Mouse (Mus musculus) intestine, embryonic 16.5 days (tissue): ENCODE results near the gene 4930451I11Rik. TPM values are rescaled to one million over a fixed set of nuclear protein-coding genes. Genes with fewer than 3 reads are reported as not detected.

Experiments used
- ATAC-seq: fragments of 200-750 bp; cut with Nextera tagmentation; 2 replicates; pipeline ENCODE4 v1.8.0; 2017; ENCODE audit warnings: moderate TSS enrichment, moderate library complexity
- H3K27ac ChIP-seq: fragments of 300-500 bp; sonication (generic); 2 replicates; pipeline ENCODE4 v1.5.1; 2014; ENCODE audit warnings: mild to moderate bottlenecking, low read length
- H3K27me3 ChIP-seq: fragments of 300-500 bp; sonication (generic); replicated peaks from 2 replicates; pipeline ENCODE4 v1.6.1; 2014; ENCODE audit warnings: low read length, control low read depth, mixed read lengths; ENCODE audit not compliant: control insufficient read depth, insufficient read depth
- H3K36me3 ChIP-seq: fragments of 300-500 bp; sonication (generic); 2 replicates; pipeline ENCODE4 v1.6.1; 2014; ENCODE audit warnings: low read length, control low read depth; ENCODE audit not compliant: control insufficient read depth, insufficient read depth
- H3K4me1 ChIP-seq: fragments of 300-500 bp; sonication (generic); 2 replicates; pipeline ENCODE4 v1.6.1; 2014; ENCODE audit warnings: low read length, control low read depth, mixed read lengths; ENCODE audit not compliant: control insufficient read depth, insufficient read depth
- H3K4me2 ChIP-seq: fragments of 300-500 bp; sonication (generic); 2 replicates; pipeline ENCODE4 v1.6.1; 2014; ENCODE audit warnings: low read depth, low read length, control low read depth
- H3K4me3 ChIP-seq: fragments of 300-500 bp; sonication (generic); 2 replicates; pipeline ENCODE4 v1.5.1; 2014; ENCODE audit warnings: mild to moderate bottlenecking, low read length
- H3K9ac ChIP-seq: fragments of 300-500 bp; sonication (generic); 2 replicates; pipeline ENCODE4 v1.6.1; 2014; ENCODE audit warnings: low read depth, low read length
- H3K9me3 ChIP-seq: fragments of 300-500 bp; sonication (generic); 2 replicates; pipeline ENCODE4 v1.6.1; 2016; ENCODE audit warnings: low read length, control low read depth; ENCODE audit not compliant: control insufficient read depth
- WGBS: fragments of 180-500 bp; shearing (Covaris S2); extraction: QIAGEN DNeasy Blood & Tissue Kit; methylation state at CpG from one replicate; pipeline ENCODE4 v1.1.7; 2014; 5-methylcytosine and 5-hydroxymethylcytosine counted together
- polyA plus RNA-seq: library from polyadenylated mRNA; unstranded; fragments of >200 nt; fragmentation: Nextera tagmentation; extraction: Ambion mirVana; gene quantifications from 2 replicates; pipeline ENCODE4 v1.2.1, GENCODE M21; 2015

The 4930451I11Rik gene
- polyA plus RNA-seq, 1 experiment from 2014 or later, result not detected

DNA sequence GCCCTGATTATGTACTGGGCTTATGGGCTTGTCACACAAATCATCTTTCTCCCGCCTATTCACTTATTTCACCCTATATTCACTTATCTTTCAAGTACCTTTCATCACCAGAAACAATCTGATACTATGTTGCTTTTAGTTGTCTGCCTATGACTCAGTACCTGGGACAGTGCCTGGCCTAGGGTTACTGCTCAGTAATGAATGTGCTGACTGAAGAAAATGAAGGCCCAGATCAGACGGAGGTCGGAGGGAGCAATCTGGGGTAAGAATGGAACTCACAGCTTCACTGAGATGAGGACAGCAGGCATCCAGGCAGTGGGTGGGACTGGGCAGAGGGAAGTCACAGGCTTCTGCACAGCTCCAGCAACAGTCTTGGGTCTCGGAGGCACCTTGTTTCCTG, 24.0 kb downstream of the 4930451I11Rik start:
- Histone ChIP-seq H3K27me3 (no peaks in the 10 kb centered on the region), H3K36me3 (no peaks in the 10 kb centered on the region), H3K27ac (no peak overlapping the region), H3K4me1 (peaks cover 14% of the 10 kb centered on the region), H3K9ac (peak overlapping the region; percentile 79), H3K4me2 (0 out of 2 replicates have a peak overlapping the region, but pooled peaks have one; percentile 95), H3K4me3 (no peak overlapping the region), H3K9me3 (no peaks in the 10 kb centered on the region)
- WGBS, result 70% methylated on average over 4 of the region's 4 CpGs
- no peak; the same call in 1 of the 2 replicates for ATAC-seq

DNA sequence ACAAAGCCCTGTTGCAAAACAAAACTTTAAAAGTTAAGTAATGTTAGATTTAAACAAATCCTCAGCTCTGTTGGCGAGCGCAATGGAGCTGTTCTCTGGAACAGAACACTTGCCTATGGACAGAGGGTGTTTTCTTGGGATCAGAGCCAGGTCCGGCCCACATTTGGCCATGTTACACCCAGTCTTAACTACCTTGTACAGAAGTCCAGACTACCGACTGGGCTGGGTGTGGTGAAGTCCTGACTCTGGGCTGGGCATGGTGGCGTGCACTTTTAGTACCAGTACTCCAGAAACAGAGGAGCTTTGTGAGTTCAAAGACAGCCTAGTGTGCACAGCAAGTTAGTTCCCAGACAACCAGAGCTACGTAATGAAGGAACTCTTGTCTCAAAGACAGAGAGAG, 24.5 kb downstream of the 4930451I11Rik start:
- Histone ChIP-seq H3K27me3 (no peaks in the 10 kb centered on the region), H3K9me3 (no peaks in the 10 kb centered on the region), H3K4me1 (peaks cover 14% of the 10 kb centered on the region), H3K4me3 (no peak overlapping the region), H3K9ac (no peak overlapping the region), H3K36me3 (no peaks in the 10 kb centered on the region), H3K4me2 (no peak overlapping the region), H3K27ac (no peak overlapping the region)
- ATAC-seq, result peak; percentile 39; the same call in 1 of the 2 replicates
- WGBS, result 66% methylated on average over 6 of the region's 6 CpGs

DNA sequence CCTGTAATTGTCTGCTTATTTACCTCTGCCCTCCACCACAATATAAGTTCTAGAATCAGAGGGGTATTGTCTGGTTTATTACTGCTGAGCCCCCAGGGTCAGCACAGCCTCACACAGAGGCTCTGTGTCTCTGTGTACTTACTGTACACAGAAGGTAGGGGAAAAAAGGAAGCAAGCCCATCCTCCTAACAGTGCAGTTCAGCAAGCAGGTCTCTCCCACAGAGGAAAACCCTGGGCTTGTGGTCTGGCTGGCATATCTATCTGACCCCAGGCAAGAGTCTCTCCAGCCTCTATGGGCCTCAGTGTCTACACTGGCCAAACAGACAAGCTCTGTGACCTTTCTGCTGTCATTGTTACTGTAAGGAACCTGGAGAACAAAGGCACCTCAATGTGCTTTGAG, 27.7 kb downstream of the 4930451I11Rik start:
- Histone ChIP-seq H3K27ac (no peak overlapping the region), H3K4me2 (no peak overlapping the region), H3K27me3 (no peaks in the 10 kb centered on the region), H3K9me3 (no peaks in the 10 kb centered on the region), H3K4me1 (peaks cover 26% of the 10 kb centered on the region), H3K9ac (no peak overlapping the region), H3K36me3 (no peaks in the 10 kb centered on the region), H3K4me3 (no peak overlapping the region)
- no peak for ATAC-seq

DNA sequence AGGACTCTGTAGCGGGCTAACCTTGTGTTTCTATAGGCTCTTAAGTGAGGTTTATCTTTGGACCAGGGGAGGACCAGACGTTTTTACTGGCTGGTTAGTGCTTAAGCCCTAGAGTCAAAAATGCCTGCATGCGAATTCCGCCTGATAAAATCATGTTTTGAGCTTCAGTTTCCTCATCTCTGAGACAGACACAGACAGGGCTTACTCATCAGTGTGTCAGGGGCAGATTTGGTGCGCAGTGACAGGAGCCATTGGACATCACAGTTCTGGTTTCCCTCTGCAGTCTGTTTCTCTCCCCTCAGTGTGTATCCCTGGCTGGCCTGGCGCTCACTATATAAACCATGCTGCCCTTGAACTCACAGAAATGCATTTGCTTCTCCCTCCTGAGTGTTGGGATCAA, 28.3 kb downstream of the 4930451I11Rik start:
- H3K9me3 ChIP-seq, result no peaks in the 10 kb centered on the region
- no peak overlapping the region for H3K27ac ChIP-seq
- H3K4me2 ChIP-seq, result no peak overlapping the region
- H3K36me3 ChIP-seq, result no peaks in the 10 kb centered on the region
- no peak overlapping the region for H3K4me3 ChIP-seq
- no peaks in the 10 kb centered on the region for H3K27me3 ChIP-seq
- ATAC-seq, result no peak
- H3K4me1 ChIP-seq, result peaks cover 22% of the 10 kb centered on the region
- H3K9ac ChIP-seq, result no peak overlapping the region
- whole genome bisulfite sequencing, result 71% methylated on average over 6 of the region's 6 CpGs

DNA sequence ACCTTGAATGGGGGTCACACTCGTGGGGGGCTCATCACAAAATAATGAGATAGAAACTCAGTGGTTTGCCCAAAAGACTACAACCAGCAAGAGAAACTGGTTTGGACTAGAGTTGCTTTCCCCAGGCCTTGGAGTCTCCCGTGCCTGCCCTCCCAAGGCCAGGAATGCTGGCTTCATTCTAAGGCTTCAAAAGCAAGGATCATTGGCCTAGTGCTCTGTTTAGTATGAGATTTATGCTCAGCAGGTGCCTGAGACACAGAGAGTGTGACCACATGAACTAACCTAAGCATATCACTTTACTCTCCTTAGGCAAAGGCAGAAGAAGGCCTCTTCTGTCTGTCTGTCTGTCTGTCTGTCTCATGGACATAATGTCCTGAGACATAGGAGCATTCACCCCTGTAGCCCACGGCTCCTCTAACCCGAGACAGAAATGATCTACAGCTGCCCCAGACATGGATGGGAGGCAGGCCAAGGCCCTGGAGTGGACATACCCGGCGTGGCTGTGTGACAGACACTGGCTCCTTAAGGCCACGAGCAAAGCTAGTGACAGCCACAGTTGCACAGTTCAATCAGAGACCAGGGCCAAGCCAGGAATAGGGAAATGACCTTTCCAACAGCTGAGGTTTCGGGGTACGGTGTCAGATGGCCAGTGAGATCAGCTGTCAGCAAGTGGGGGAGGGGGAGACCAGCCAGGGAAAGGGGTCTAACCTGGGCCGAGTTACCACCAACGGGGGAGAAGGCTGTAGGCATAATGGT, 29.1 kb downstream of the 4930451I11Rik start:
- 85% methylated on average over 11 of the region's 11 CpGs for WGBS
- Histone ChIP-seq H3K4me3 (no peak overlapping the region), H3K36me3 (no peaks in the 10 kb centered on the region), H3K4me1 (peaks cover 19% of the 10 kb centered on the region), H3K4me2 (no peak overlapping the region), H3K9me3 (no peaks in the 10 kb centered on the region), H3K27ac (no peak overlapping the region), H3K27me3 (no peaks in the 10 kb centered on the region), H3K9ac (no peak overlapping the region)
- ATAC-seq, result no peak

DNA sequence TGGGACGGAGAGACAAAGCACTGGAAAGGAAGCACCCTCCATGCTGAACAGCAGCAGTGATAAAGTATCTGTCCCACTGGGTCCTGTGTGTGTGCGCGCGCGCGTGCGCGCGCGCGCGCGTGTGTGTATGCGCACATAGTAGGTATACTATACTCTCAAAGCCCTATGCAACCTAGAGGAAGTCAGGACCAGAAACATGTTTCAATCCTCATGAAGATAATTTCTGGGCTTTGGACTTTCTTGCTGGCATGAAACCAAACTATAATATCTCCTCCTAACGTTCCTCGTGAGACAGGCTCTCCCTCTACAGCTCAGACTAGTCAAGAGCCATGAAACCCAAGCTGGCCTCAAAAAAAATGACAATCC, 30.4 kb downstream of the 4930451I11Rik start:
- H3K4me3 ChIP-seq, result no peak overlapping the region
- peaks cover 31% of the 10 kb centered on the region for H3K4me1 ChIP-seq
- H3K36me3 ChIP-seq, result peaks cover 10% of the 10 kb centered on the region
- no peaks in the 10 kb centered on the region for H3K27me3 ChIP-seq
- no peak overlapping the region for H3K27ac ChIP-seq
- no peak for ATAC-seq
- peak overlapping the region; percentile 77; the same call in 1 of the 2 replicates for H3K9ac ChIP-seq
- H3K9me3 ChIP-seq, result no peaks in the 10 kb centered on the region
- WGBS, result 90% methylated on average over 16 of the region's 16 CpGs
- H3K4me2 ChIP-seq, result no peak overlapping the region

DNA sequence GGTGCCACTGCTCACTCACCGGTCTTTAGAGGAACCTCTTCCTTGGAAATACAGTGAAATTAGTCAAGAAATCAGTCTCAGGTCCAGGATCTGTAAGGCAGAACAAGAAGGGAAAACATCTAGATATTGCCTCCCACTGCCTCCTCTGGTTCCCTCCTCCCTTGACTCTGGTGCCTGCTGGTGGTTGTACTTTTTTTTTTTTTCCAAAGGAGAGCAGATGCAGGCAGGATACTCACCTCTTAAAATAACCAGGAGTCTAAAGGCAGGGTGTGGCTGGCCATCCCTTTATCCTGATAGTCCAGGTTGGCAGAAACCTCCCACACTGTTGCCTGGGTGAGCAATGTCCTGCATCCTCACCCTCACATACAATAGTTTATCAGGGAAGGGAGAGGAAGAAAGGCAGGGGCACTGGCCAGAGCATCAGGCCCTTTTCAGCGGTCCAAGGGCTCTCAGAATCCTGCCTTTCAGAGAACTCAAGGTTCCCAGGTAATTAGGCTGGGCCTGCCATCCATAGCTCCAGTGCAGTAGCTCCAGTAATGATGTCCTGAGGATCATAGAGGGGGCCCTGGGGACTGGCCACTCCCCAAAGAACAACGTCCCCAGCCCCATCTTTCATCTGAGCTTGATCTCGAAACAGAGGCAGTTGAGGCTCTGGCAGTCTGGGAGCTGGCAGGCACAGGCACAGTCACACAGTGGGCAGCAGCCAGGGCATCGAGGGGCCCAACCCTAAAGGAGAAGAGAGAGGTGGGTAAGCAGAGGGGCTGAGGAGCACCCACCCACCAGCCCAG, 31.0 kb downstream of the 4930451I11Rik start:
- peak overlapping the region; percentile 88 for H3K4me3 ChIP-seq
- H3K27ac ChIP-seq, result peak overlapping the region; percentile 99
- no peak for ATAC-seq
- peaks cover 11% of the 10 kb centered on the region for H3K36me3 ChIP-seq
- no peaks in the 10 kb centered on the region for H3K27me3 ChIP-seq
- 66% methylated on average over 5 of the region's 5 CpGs for WGBS
- H3K4me2 ChIP-seq, result peak overlapping the region; percentile 76
- no peaks in the 10 kb centered on the region for H3K9me3 ChIP-seq
- peaks cover 32% of the 10 kb centered on the region for H3K4me1 ChIP-seq
- H3K9ac ChIP-seq, result peak overlapping the region; percentile 77

DNA sequence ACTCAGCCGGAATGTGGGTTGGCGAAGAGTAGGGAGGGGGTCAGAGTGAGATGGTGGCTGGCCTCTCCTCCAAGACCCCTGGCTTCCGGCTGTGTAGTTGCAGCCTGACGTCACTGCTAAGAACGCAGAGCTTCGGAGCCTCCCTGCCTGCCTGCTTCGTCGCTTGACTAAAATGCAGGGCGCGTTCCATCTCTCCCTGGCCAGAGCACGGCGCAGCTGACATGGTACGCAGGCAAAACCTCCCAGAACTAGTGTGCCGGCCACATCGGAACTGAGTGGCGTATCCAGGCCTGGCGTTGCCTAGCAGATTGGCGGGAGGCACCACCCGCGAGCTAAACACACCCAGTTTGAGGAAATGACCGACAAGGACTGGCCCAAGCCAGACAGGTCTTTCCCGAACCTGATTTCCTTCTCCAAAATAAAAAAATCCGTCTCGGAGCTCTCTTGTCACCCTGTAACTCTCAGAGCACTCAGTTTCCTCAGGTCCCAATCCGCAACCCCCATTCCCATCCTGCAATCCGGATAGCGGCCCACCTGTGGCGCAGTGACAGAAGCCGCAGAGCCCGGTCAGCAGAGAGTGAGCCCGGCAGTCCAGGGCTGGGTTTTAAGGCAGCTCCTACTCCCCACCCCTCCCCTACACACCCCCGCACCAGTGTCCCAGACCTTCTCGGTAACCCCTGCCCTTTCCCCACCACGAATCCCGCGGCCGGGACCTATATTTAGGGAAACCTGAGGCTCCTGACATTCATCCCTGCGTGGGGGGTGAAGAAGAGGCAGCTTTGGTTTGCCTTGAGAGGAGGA, 31.8 kb downstream of the 4930451I11Rik start:
- peaks cover 11% of the 10 kb centered on the region for H3K36me3 ChIP-seq
- no peaks in the 10 kb centered on the region for H3K27me3 ChIP-seq
- H3K4me1 ChIP-seq, result peaks cover 32% of the 10 kb centered on the region
- H3K27ac ChIP-seq, result peak overlapping the region; percentile 99
- H3K4me2 ChIP-seq, result peak overlapping the region; percentile 76
- peak overlapping the region; percentile 77 for H3K9ac ChIP-seq
- peak; percentile 87 for ATAC-seq
- peak overlapping the region; percentile 88 for H3K4me3 ChIP-seq
- 3% methylated on average over 38 of the region's 38 CpGs for WGBS
- H3K9me3 ChIP-seq, result no peaks in the 10 kb centered on the region

DNA sequence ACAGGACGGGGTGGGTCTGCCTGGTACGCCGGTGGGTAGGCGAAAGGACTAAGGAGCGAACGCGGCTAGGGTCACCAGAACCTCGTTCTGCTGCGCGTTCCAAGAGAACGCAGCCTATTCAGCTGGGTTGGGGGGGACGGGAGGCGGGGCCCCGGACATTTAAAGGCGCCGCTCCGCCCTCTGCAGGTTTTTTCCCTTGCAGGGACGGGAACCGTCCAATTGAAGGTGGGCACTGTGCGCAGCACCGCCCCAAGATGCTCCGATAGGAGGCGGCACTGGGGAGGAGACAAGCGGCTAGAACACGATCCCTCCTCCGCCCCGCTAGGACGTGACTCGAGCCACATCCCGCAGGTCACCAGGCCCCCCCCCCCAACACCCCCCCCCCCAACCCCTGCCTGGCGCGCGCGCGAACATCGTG, 32.4 kb downstream of the 4930451I11Rik start:
- peaks cover 32% of the 10 kb centered on the region for H3K4me1 ChIP-seq
- under 1% methylated on average over 31 of the region's 36 CpGs for WGBS

More for the DNA sequence above, 32.4 kb downstream of the 4930451I11Rik start:
- Histone ChIP-seq H3K9me3 (no peaks in the 10 kb centered on the region), H3K36me3 (peaks cover 11% of the 10 kb centered on the region), H3K27ac (peak overlapping the region; percentile 99), H3K27me3 (no peaks in the 10 kb centered on the region), H3K4me3 (peak overlapping the region; percentile 88), H3K9ac (peak overlapping the region; percentile 95), H3K4me2 (peak overlapping the region; percentile 86)
- ATAC-seq, result peak; percentile 96
